Mouse (Mus musculus): ENCODE measurements around the gene Cxcr5.

DNA sequence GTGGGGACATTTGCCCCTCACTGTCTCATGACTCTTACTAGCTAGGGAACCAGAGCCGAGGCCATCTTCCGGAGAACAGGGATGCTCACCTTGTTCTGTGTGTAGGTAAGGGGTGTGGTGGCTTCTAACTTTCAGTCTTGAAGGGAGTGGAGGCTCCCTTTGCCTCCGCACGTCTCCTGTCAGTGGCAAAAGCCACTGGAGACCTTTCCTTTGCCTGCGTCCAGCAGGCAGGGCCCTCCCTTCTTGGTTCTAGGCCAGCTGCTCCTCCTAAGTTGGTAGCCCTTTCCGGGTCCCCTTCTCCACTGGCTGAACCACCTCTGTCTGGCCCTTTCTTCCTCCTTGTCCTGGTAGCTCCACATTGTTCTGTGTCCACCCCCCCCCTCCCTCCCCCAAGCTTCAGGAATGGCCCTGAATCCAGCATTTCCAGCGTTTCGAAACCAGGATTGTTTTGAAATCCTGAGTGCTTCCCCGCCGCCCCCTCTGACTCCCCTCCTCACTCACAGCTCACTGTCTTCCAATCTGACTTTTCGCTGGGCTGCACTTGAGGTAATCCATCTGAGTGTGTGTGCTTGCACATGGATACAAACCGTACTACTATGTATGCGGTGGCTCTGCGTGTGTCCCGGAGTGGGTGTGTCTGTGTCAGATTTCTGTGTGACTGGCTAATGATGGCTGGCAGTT is 74.8 kb downstream of the Cxcr5 start:
- TF ChIP-seq GATA1 (IDR thresholded peaks at IDR 0.05; ENCODE audit: borderline replicate concordance, low read length) = no peak
- TF ChIP-seq FLI1 (IDR thresholded peaks at IDR 0.05; ENCODE audit: low read length) = no peak

All from megakaryocyte, embryonic 14.5 days (primary cell).